Mouse (Mus musculus): ENCODE results near the gene Krtap1-4.
"Not testable (repeated sequence)": the region's sequence is repeated elsewhere in the genome, so short reads cannot be mapped to it uniquely, and the experiment has no call there.

Krtap1-4 gene

GRCm38 (mm10) chr11:99583245-99583704, at the start of gene Krtap1-4:
Gene Krtap1-4, minus strand, starts transcription at chr11:99583654.
- DNase-seq: no peak

GRCm38 (mm10) chr11:99630890-99631289, 47.4 kb upstream of the Krtap1-4 start:
- no peak for DNase-seq

- no peak for DNase-seq
Measured at GRCm38 (mm10) chr11:99628138-99628537, 44.7 kb upstream of the Krtap1-4 start, which contains the start of gene Krtap4-1. Gene Krtap4-1, minus strand, starts transcription at chr11:99628238.

GRCm38 (mm10) chr11:99620335-99620734, 36.9 kb upstream of the Krtap1-4 start, which contains the start of gene Gm11562:
Gene Gm11562, minus strand, starts transcription at chr11:99620435.
- DNase-seq: no peak

- no peak for DNase-seq
Measured at GRCm38 (mm10) chr11:99614796-99615363, 31.4 kb upstream of the Krtap1-4 start, which contains the start of gene Krtap2-4. Gene Krtap2-4, minus strand, starts transcription at chr11:99614846.

GRCm38 (mm10) chr11:99610089-99610488, 26.6 kb upstream of the Krtap1-4 start, which contains the start of gene Gm11937:
Gene Gm11937, minus strand, starts transcription at chr11:99610189.
- not testable (repeated sequence) for DNase-seq

GRCm38 (mm10) chr11:99609126-99609525, 25.7 kb upstream of the Krtap1-4 start:
- DNase-seq: no peak

GRCm38 (mm10) chr11:99603208-99603607, 19.8 kb upstream of the Krtap1-4 start, which contains the start of gene Gm11938:
Gene Gm11938, minus strand, starts transcription at chr11:99603308.
- DNase-seq: not testable (repeated sequence)

- DNase-seq: not testable (repeated sequence)
Measured at GRCm38 (mm10) chr11:99597742-99598141, 14.3 kb upstream of the Krtap1-4 start, which contains the start of gene Krtap9-3. Gene Krtap9-3, minus strand, starts transcription at chr11:99598105.

- DNase-seq: no peak
Measured at GRCm38 (mm10) chr11:99590981-99591380, 7.5 kb upstream of the Krtap1-4 start, which contains the start of gene Krtap1-3. Gene Krtap1-3, minus strand, starts transcription at chr11:99591339.

GRCm38 (mm10) chr11:99585096-99585495, 1.6 kb upstream of the Krtap1-4 start:
- no peak for DNase-seq

- DNase-seq: no peak
Measured at GRCm38 (mm10) chr11:99581564-99581963, 1.9 kb downstream of the Krtap1-4 start.

GRCm38 (mm10) chr11:99581051-99581450, 2.4 kb downstream of the Krtap1-4 start:
- DNase-seq: no peak

- DNase-seq: no peak
Measured at GRCm38 (mm10) chr11:99580636-99581035, 2.8 kb downstream of the Krtap1-4 start, which contains the start of gene Krtap1-5. Gene Krtap1-5, minus strand, starts transcription at chr11:99581016.

GRCm38 (mm10) chr11:99574106-99574505, 9.3 kb downstream of the Krtap1-4 start:
- DNase-seq: peak; percentile 14 to 51

- DNase-seq: no peak
Measured at GRCm38 (mm10) chr11:99573164-99573563, 10.3 kb downstream of the Krtap1-4 start.

- no peak for DNase-seq
Measured at GRCm38 (mm10) chr11:99566530-99566929, 16.9 kb downstream of the Krtap1-4 start, which contains the start of gene Krtap3-1. Gene Krtap3-1, minus strand, starts transcription at chr11:99566630.

GRCm38 (mm10) chr11:99562580-99562979, 20.9 kb downstream of the Krtap1-4 start:
- no peak for DNase-seq

GRCm38 (mm10) chr11:99559366-99559765, 24.1 kb downstream of the Krtap1-4 start, which contains the start of gene Gm11939:
Gene Gm11939, minus strand, starts transcription at chr11:99559466.
- no peak for DNase-seq

- no peak for DNase-seq
Measured at GRCm38 (mm10) chr11:99557976-99558745, 25.3 kb downstream of the Krtap1-4 start.

GRCm38 (mm10) chr11:99556753-99557152, 26.7 kb downstream of the Krtap1-4 start, which contains the start of gene Krtap3-2:
Gene Krtap3-2, minus strand, starts transcription at chr11:99556853.
- no peak for DNase-seq

GRCm38 (mm10) chr11:99556195-99556594, 27.3 kb downstream of the Krtap1-4 start:
- no peak for DNase-seq

- no peak for DNase-seq
Measured at GRCm38 (mm10) chr11:99550765-99551164, 32.7 kb downstream of the Krtap1-4 start, which contains the start of gene Krtap3-3. Gene Krtap3-3, minus strand, starts transcription at chr11:99550865.

Data from spleen, adult 18-20 months (tissue).